Mouse (Mus musculus) small intestine, adult 2 months (tissue): ENCODE data around the gene Spred2.

Source experiments
- CTCF ChIP-seq: fragments of 200-500 bp; IDR thresholded peaks from 2 replicates; pipeline ENCODE4 v1.5.1; 2012; ENCODE audit warnings: low read depth, mild to moderate bottlenecking, control low read depth, inconsistent platforms, low read length, moderate library complexity, mixed read lengths; ENCODE audit not compliant: insufficient replicate concordance, insufficient read length; ENCODE audit errors: extremely low read depth
- POLR2A ChIP-seq: fragments of 200-500 bp; IDR thresholded peaks from 2 replicates; pipeline ENCODE4 v1.6.1; 2012; ENCODE audit warnings: low read depth, mild to moderate bottlenecking, control low read depth, inconsistent platforms, low read length, moderate library complexity

- no peak for TF ChIP-seq POLR2A
- TF ChIP-seq CTCF, result no peak
These were observed 11.6 kb downstream of the Spred2 start for GRCm38 (mm10) chr11:19935524-19936354.
